Mouse (Mus musculus): ENCODE measurements around the gene Bmp2k.
A peak's percentile ranks its signal among the peaks of the same experiment; 100 is the strongest.

Gene Bmp2k

GRCm38 (mm10) chr5:96973714-96974113 is 23.8 kb upstream of the Bmp2k start:
- DNase-seq: no peak

- DNase-seq: no peak
These were observed 22.8 kb upstream of the Bmp2k start for GRCm38 (mm10) chr5:96974661-96975060.

GRCm38 (mm10) chr5:96975112-96975511 is 22.4 kb upstream of the Bmp2k start:
- no peak for DNase-seq

GRCm38 (mm10) chr5:96976150-96976549 is 21.3 kb upstream of the Bmp2k start:
- DNase-seq: no peak

- DNase-seq: no peak
These were observed 18.0 kb upstream of the Bmp2k start for GRCm38 (mm10) chr5:96979296-96980007.

- DNase-seq: no peak
These were observed 17.4 kb upstream of the Bmp2k start for GRCm38 (mm10) chr5:96980008-96980634.

GRCm38 (mm10) chr5:96981987-96982386 is 15.5 kb upstream of the Bmp2k start:
- no peak for DNase-seq

- no peak for DNase-seq
These were observed 14.3 kb upstream of the Bmp2k start for GRCm38 (mm10) chr5:96983142-96983541.

GRCm38 (mm10) chr5:96986850-96987249 is 10.6 kb upstream of the Bmp2k start:
- DNase-seq: no peak

- DNase-seq: no peak
These were observed 8.6 kb upstream of the Bmp2k start for GRCm38 (mm10) chr5:96988880-96989279.

- no peak for DNase-seq
These were observed 6.3 kb upstream of the Bmp2k start for GRCm38 (mm10) chr5:96991156-96991555.

GRCm38 (mm10) chr5:96992651-96993050 is 4.8 kb upstream of the Bmp2k start:
- DNase-seq: no peak

GRCm38 (mm10) chr5:96993057-96993456 is 4.4 kb upstream of the Bmp2k start:
- no peak for DNase-seq

GRCm38 (mm10) chr5:96995791-96996190 is 1.7 kb upstream of the Bmp2k start:
- DNase-seq: no peak

- no peak for DNase-seq
These were observed 834 bp upstream of the Bmp2k start for GRCm38 (mm10) chr5:96996401-96997309.

- DNase-seq: peak; percentile 67
These were observed 495 bp downstream of the Bmp2k start for GRCm38 (mm10) chr5:96997802-96998565.

GRCm38 (mm10) chr5:96998566-96998907 is 1.0 kb downstream of the Bmp2k start:
- no peak for DNase-seq

GRCm38 (mm10) chr5:96999601-97000000 is 2.1 kb downstream of the Bmp2k start:
- no peak for DNase-seq

GRCm38 (mm10) chr5:97000524-97000923 is 3.0 kb downstream of the Bmp2k start:
- DNase-seq: no peak

- DNase-seq: no peak
These were observed 3.7 kb downstream of the Bmp2k start for GRCm38 (mm10) chr5:97001153-97001552.

- no peak for DNase-seq
These were observed 4.1 kb downstream of the Bmp2k start for GRCm38 (mm10) chr5:97001571-97001970.

GRCm38 (mm10) chr5:97002336-97002735 is 4.8 kb downstream of the Bmp2k start:
- DNase-seq: no peak

- DNase-seq: no peak
These were observed 5.4 kb downstream of the Bmp2k start for GRCm38 (mm10) chr5:97002937-97003336.

Measured in kidney, postnatal 10 days (tissue).